Mouse (Mus musculus): Measurements from ENCODE around the gene Rrp15. TPM values are rescaled to one million over a fixed set of nuclear protein-coding genes. Genes with fewer than 3 reads are reported as not detected.
A peak's percentile ranks its signal among the peaks of the same experiment; 100 is the strongest.

Rrp15 gene
- total and polyA plus RNA-seq, 3 experiments, result 130 to 142 TPM; not detected in 1

- Histone ChIP-seq H3K27me3 (ENCODE audit: control insufficient read depth in 1 of 2, insufficient read depth in 2 of 2, low read length in 2 of 2) (no peaks in the 10 kb centered on the region), H3K4me1 (ENCODE audit: control insufficient read depth in 1 of 2, insufficient read depth in 2 of 2, low read length in 2 of 2) (no peaks in the 10 kb centered on the region), H3K27ac (ENCODE audit: control insufficient read depth, low read depth, low read length) (no peak overlapping the region), H3K4me3 (ENCODE audit: control insufficient read depth in 1 of 2, insufficient read depth in 1 of 2, low read depth in 2 of 2, low read length in 2 of 2) (no peak overlapping the region), H3K9ac (ENCODE audit: control insufficient read depth, low read depth, low read length, poor library complexity, severe bottlenecking) (no peak overlapping the region), H3K79me2 (ENCODE audit: control insufficient read depth, insufficient read depth, low read length, poor library complexity) (peaks cover 2% of the 10 kb centered on the region; the same call in 1 of the 2 replicates), H3K36me3 (ENCODE audit: control insufficient read depth in 1 of 2, insufficient read depth in 2 of 2, low read length in 2 of 2) (peaks cover 0 to 7% of the 10 kb centered on the region in 2 experiments; a peak in 2 of 4 replicates), H3K9me3 (replicated peaks; ENCODE audit: insufficient read depth, low read length) (no peaks in the 10 kb centered on the region)
- TF ChIP-seq USF1 (IDR thresholded peaks at IDR 0.05; ENCODE audit: low read depth, low read length) (no peak), ETS1 (IDR thresholded peaks at IDR 0.05; ENCODE audit: low read depth, low read length) (peak; percentile 16; the same call in 1 of the 2 replicates)
- DNase-seq (ENCODE audit: low read depth, low spot score), result no peak
Measured at GRCm38 (mm10) chr1:186735537-186735936, 13.6 kb downstream of the Rrp15 start.

GRCm38 (mm10) chr1:186733052-186733451 lies 16.1 kb downstream of the Rrp15 start:
- H3K27ac ChIP-seq (ENCODE audit: control insufficient read depth, low read depth, low read length), result no peak overlapping the region
- H3K4me1 ChIP-seq (ENCODE audit: control insufficient read depth in 1 of 2, insufficient read depth in 2 of 2, low read length in 2 of 2), result no peaks in the 10 kb centered on the region
- no peaks in the 10 kb centered on the region for H3K27me3 ChIP-seq (ENCODE audit: control insufficient read depth in 1 of 2, insufficient read depth in 2 of 2, low read length in 2 of 2)
- H3K9me3 ChIP-seq (replicated peaks; ENCODE audit: insufficient read depth, low read length), result no peaks in the 10 kb centered on the region
- no peak overlapping the region for H3K9ac ChIP-seq (ENCODE audit: control insufficient read depth, low read depth, low read length, poor library complexity, severe bottlenecking)
- TF ChIP-seq BHLHE40 (IDR thresholded peaks at IDR 0.05; ENCODE audit: borderline replicate concordance, low read depth, low read length) (no peak), HCFC1 (IDR thresholded peaks at IDR 0.05; ENCODE audit: low read depth, low read length) (no peak), POLR2AphosphoS5 (IDR thresholded peaks at IDR 0.05; ENCODE audit: borderline replicate concordance, low read depth, low read length) (no peak), NRF1 (IDR thresholded peaks at IDR 0.05; ENCODE audit: insufficient read depth, low read depth, low read length, poor library complexity, severe bottlenecking) (no peak), TBP (IDR thresholded peaks at IDR 0.05; ENCODE audit: low read depth, low read length) (no peak)
- H3K79me2 ChIP-seq (ENCODE audit: control insufficient read depth, insufficient read depth, low read length, poor library complexity), result peaks cover 5% of the 10 kb centered on the region
- no peak for DNase-seq (ENCODE audit: low read depth, low spot score)
- H3K4me3 ChIP-seq (ENCODE audit: control insufficient read depth in 1 of 2, insufficient read depth in 1 of 2, low read depth in 2 of 2, low read length in 2 of 2), result no peak overlapping the region
- H3K36me3 ChIP-seq (ENCODE audit: control insufficient read depth in 1 of 2, insufficient read depth in 2 of 2, low read length in 2 of 2), result peaks cover 4 to 10% of the 10 kb centered on the region in 2 experiments; a peak in 3 of 4 replicates

GRCm38 (mm10) chr1:186728778-186729177 lies 20.4 kb downstream of the Rrp15 start:
- TF ChIP-seq BHLHE40 (IDR thresholded peaks at IDR 0.05; ENCODE audit: borderline replicate concordance, low read depth, low read length) (no peak), RAD21 (IDR thresholded peaks at IDR 0.05; ENCODE audit: low read depth, low read length) (no peak), MAZ (IDR thresholded peaks at IDR 0.05; ENCODE audit: low read depth, low read length) (no peak), USF2 (IDR thresholded peaks at IDR 0.05; ENCODE audit: borderline replicate concordance in 1 of 2, insufficient read depth in 1 of 2, low read depth in 1 of 2, low read length in 2 of 2) (no peak), SMC3 (IDR thresholded peaks at IDR 0.05; ENCODE audit: low read depth, low read length) (no peak)
- H3K79me2 ChIP-seq (ENCODE audit: control insufficient read depth, insufficient read depth, low read length, poor library complexity), result peaks cover 23% of the 10 kb centered on the region
- H3K27ac ChIP-seq (ENCODE audit: control insufficient read depth, low read depth, low read length), result no peak overlapping the region
- H3K4me1 ChIP-seq (ENCODE audit: control insufficient read depth in 1 of 2, insufficient read depth in 2 of 2, low read length in 2 of 2), result no peaks in the 10 kb centered on the region
- no peak overlapping the region for H3K9ac ChIP-seq (ENCODE audit: control insufficient read depth, low read depth, low read length, poor library complexity, severe bottlenecking)
- H3K27me3 ChIP-seq (ENCODE audit: control insufficient read depth in 1 of 2, insufficient read depth in 2 of 2, low read length in 2 of 2), result no peaks in the 10 kb centered on the region
- no peaks in the 10 kb centered on the region for H3K9me3 ChIP-seq (replicated peaks; ENCODE audit: insufficient read depth, low read length)
- no peak overlapping the region for H3K4me3 ChIP-seq (ENCODE audit: control insufficient read depth in 1 of 2, insufficient read depth in 1 of 2, low read depth in 2 of 2, low read length in 2 of 2)
- peak; percentile 65 for DNase-seq (ENCODE audit: low read depth, low spot score)
- H3K36me3 ChIP-seq (ENCODE audit: control insufficient read depth in 1 of 2, insufficient read depth in 2 of 2, low read length in 2 of 2), result peaks cover 4 to 7% of the 10 kb centered on the region in 2 experiments; a peak in 3 of 4 replicates
